Mouse (Mus musculus) heart, adult 9 months (tissue): ENCODE results near the gene Mdm2.
A peak's percentile ranks its signal among the peaks of the same experiment; 100 is the strongest.
"Not testable (repeated sequence)": the region's sequence is repeated elsewhere in the genome, so short reads cannot be mapped to it uniquely, and the experiment has no call there.

Experiments
- DNase-seq, 2 experiments: peaks; one replicate each; pipeline ENCODE4 v3.0.0; 2022; ENCODE audit warnings: low spot score in 2 of 2

The Mdm2 gene

DNA sequence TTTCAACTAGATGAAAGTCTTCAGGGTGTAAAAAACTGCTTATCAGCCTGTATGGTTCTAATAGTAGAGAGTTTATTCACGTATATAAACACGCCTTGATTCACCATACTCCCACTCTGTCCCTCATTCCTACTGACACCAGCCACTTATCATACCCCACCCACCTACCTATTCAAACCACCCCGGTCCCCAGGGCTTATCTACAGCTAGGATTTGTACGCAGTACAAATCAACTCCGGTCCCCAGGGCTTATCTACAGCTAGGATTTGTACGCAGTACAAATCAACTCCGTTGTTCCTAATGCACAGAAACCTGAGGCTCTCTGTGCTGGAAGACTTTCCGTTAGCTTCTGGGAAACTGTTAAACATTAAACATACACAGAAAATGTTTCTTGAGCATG is 23.1 kb upstream of the Mdm2 start:
- not testable (repeated sequence) for DNase-seq

DNA sequence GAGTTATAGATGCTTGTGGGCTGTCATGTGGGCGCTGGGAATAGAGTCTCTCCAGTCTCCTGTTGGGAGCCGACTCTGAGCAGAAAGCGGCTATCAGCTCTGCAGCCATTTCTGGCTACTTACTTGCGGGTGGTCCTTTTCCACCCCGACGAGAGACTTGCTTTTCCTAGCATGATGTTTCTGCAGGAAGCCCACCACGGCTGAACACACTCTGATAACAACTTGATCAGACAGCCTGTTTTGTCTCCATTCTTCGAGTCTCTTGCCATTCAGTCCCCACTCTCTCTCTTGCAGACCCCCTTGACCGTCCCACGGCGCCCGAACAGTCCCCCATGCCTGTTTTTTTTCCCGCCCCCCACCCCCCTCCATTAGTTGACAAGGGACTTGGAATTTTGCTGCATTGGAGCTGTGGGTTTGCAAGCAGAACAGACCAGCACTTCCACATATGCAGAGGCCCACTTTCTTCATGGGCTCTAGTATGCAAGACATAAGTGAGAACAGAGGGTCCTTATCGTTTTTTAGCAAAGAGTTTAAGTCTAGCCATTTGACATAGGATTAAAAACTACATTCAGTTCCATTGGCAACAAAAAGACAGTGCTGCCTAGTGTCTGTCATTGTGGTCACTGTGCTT is 22.5 kb upstream of the Mdm2 start:
- DNase-seq: no peak

DNA sequence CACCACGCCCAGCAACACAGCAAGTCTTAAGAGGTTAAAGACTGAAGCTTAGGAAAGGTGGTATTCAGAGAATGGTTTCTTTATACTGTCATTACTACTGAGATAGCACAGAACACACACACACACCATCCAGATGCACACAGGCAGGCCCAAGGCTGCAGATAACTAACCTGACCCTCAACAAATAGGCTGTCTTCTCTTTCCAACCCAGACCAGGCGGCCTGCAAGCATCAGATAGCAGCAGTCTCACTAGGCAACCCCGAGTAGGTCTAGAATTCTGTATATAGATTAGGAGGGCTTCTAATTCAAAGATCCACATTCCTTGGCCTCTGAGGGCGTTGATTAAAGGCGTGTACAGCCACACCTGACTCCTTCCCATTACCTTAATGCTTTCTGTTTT is 21.6 kb upstream of the Mdm2 start:
- DNase-seq: no peak

DNA sequence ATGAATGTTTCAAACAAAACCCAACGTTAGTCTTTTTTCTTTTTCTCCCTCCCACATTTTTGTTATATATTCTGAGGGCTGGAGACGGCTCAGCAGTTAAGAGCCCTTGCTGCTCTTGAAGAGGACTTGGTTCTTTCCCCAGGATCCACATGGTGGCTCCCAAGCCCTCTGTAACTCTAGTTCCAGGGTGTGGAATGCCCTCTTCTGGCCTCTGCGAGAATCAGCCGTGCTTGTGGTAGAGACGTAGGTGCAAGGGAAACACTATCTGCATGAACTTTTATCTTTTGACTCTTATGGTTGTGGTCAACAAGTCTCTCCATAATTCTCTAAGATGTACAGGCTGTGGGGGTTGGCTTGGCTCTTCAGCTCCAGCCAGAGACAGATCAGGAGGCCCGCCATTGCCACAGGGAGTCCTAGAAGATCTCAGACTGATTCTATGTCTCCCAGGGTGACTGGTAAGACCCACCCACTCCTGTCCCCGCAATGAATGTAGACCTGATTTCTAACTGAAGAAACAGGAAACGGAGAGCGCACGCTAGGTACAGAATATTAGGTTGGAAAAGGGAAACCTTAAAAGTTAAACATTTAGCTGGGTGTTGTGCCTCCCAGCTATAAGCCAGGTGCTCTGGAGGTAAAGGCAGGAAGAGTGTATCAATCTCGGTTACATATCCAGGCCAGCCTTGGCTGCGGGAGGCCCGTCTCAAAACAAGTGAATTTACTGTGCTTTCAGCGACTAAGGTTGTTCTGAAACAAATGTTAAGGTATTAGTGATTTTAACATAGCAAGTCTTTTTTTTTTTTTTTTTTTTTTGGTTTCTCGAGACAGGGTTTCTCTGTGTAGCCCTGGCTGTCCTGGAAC is 20.9 kb upstream of the Mdm2 start:
- DNase-seq: peak in 1 of 2 experiments; percentile 54

DNA sequence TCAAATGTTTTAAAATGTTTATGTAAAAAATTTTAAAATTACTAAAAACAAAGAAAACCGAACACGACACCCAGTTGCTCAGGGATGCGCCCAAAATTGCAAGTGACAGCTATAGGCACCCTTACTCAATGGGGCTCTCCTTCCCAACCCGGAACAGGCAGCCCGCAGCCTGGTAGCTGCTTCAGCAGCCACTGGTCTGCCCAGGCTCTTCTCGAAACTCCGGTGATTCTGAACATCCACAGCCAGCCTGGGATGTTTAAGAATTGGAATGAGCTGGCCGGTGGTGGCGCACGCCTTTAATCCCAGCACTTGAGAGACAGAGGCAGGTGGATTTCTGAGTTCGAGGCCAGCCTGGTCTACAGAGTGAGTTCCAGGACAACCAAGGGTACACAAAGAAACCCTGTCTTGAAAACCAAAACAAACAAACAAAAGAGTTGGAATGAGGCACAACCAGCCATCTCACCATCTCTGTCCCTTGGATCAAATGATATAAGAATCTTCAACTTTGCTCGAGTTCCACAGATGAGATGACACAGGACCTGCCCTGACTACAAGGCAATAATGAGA is 20.2 kb upstream of the Mdm2 start:
- no peak for DNase-seq

DNA sequence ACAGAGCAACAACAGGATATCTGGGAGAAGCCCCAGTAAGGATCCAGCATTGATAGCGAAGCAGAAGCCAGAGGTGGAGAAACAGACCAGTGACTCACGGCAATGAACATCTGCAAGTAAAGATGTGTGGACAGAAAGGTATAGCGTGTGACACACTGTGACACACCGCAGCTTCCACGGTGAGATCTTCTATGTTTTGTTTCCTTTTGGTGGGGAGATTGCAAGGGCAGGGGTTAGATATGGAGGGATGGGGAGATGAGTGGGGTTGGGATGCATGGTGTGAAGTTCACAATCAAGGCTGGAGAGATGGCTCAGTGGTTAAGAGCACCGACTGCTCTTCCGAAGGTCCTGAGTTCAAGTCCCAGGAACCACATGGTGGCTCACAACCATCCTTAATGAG is 19.6 kb upstream of the Mdm2 start:
- no peak for DNase-seq

DNA sequence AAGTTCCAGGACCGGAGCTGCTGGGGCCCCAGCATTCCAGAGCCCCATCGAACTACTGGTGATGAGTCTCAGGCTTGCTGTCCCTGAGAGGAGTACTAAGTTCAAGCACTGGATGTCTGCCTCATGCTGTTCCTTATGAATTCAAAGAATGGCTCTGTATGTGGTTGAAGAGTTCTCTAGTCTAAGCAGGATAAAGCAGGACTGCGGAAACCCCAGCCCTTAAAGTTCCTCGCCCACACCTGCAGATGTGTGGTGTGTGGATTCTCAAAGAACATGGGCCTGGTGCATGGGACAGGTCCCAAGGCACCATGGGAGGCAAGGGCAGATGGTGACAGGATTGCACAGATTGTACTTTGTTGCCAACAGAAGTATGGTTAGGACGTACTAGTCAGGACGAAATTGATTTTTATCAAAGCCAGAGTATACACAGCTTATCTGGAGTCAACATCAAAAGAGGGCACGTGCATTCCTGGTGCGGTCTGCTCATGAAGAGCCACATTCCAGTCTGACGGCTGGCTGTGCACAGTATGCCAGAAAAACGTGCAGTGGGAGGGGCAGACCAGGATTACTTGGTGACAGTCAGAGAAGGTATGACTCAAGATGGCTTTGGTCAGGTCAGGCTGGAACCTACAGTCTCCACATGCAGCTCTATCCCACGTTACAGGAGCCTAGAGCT is 18.7 kb upstream of the Mdm2 start:
- no peak for DNase-seq

DNA sequence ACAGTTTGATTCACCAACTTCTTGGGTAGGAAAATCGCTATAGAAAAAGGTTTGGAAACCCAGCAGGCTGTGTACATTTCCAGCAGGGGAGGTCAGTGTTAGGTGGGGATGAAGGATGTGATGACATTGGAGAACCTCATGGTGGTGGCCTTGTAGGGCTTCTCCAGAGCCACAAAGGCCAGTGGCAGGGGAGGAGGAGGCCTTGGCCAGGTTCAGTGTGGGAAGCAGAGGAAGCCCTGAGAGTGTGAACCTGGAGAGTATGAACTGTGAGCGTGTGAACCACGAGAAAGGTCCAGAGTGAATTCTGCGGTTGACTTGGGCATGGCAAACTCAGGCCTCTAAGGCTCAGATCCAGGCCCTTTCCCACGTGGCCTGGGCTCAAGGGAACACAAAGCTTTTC is 18.0 kb upstream of the Mdm2 start:
- no peak for DNase-seq

DNA sequence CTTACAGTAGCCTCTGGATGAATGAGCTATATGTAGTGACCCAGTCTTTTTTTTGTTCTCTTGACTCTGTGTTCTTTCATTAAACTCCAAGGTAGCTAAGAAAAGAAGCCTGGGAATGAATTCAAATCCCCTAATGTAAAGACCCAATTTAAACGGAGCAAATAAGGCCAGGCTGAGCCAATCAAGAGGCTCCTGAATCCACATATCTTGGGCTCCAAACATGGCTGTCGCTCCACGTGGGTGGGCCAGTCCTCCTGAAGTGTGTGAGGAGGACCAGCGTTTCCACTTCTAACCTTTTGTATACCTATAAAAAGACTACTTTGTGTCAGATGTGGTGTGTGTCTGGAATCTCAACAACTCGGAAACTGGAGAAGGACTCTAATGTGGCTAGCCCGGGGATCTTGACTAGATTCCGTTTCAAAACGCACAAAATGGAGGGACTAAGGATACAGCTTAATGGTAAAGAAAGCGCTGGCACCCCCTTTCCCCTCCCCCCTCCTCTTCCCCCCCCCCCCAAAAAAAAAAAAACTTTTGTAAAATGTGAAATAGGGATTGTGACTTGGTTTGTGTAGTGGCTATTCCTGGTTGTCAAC is 17.1 kb upstream of the Mdm2 start:
- no peak for DNase-seq

DNA sequence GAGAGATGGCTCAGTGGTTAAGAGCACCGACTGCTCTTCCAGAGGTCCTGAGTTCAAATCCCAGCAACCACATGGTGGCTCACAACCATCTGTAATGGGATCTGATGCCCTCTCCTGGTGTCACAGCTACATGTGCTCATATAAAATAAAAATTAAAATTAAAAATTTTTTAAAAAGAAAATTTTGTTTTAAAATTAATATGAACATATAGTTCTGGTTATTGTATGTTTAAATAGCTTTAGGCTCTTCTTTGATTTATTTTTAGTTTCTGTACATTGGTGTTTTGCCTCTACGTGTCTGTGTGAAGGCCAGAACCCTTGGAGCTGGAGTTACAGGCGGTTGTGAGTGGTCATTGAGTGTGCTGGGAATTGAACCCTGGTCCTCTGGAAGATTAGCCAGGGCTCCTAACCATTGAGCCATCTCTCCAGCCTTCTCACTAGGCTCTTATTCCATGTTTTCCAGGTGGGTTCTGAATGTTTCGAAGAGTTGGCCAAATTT is 16.4 kb upstream of the Mdm2 start:
- DNase-seq: no peak

DNA sequence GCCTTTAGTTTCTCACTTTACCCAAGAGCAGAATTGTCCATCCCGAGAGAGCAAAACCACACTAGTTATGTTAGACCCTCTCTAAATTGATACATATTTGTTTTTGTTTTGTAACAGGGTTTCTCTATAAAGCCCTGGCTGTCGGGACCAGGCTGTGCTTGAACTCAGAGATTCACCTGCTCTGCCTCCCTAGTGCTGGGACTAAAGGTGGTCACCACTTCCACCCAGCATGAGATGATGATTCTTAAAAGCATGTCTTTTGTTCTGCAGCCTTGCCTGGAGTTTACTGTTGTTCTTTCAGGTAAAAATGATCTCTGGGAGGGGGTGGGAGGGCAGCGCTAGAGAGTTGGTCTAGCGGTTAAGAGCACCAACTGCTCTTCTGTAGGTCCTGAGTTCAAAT is 15.8 kb upstream of the Mdm2 start:
- DNase-seq: no peak

DNA sequence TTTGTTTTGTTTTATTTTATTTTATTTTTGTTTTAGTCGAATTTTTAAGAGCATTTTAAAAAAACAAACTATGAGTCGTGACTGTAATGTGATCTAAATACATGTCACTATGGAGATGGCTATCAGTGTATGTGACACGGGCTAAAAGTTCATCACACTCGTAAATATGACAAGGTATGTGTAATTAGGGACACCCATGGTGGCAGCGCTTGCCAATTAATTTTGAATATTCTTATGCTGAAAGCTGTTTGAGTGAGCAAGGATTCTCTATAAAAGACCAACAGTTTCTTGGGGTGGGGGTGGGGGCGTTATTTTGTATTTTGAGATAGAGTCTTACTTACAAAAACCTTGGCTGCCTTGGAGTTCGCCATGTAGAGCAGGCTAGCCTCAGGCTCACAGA is 15.1 kb upstream of the Mdm2 start:
- DNase-seq: no peak

DNA sequence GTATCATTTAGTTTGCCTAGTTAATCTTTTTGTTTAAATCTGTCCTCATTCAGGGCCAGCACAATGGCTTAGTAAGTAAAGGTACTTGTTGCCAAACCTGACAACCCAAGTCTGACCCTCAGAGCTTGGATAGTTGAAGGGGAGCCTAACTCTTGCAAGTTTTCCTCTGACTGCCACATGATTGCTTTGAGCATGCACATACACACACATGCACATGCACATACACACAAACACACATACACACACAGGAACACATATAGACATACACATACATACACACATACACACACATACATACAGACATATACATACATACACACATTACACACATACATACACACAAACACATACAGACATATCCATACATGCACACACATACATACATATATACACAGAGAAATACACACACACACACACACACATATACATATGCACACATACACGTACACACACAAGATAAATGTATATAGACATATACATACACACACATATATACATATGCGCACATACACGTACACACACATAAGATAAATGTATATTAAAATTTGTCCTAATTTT is 14.3 kb upstream of the Mdm2 start:
- DNase-seq: no peak

DNA sequence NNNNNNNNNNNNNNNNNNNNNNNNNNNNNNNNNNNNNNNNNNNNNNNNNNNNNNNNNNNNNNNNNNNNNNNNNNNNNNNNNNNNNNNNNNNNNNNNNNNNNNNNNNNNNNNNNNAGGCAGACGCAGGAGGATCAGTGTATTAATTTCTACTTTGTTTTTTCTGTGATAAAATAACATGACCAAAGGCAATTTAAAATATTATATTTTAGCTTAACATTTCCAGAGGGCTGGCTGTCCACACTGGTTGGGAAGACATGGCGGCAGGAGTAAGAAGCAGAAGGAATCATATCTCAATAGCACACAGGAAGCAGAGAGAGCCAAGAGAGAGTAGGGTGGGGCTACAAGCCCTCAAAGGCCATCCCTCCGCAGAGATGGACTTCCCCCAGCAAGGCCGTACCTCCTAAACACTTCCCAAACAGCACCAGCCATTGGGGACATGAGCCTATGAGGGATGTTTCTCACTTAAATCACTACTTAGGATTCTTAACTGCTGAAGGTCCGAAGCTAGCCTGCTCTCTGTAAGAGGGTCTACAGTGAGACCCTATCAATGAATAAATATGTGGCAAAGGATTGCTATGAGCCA is 13.7 kb upstream of the Mdm2 start:
- DNase-seq: no peak

DNA sequence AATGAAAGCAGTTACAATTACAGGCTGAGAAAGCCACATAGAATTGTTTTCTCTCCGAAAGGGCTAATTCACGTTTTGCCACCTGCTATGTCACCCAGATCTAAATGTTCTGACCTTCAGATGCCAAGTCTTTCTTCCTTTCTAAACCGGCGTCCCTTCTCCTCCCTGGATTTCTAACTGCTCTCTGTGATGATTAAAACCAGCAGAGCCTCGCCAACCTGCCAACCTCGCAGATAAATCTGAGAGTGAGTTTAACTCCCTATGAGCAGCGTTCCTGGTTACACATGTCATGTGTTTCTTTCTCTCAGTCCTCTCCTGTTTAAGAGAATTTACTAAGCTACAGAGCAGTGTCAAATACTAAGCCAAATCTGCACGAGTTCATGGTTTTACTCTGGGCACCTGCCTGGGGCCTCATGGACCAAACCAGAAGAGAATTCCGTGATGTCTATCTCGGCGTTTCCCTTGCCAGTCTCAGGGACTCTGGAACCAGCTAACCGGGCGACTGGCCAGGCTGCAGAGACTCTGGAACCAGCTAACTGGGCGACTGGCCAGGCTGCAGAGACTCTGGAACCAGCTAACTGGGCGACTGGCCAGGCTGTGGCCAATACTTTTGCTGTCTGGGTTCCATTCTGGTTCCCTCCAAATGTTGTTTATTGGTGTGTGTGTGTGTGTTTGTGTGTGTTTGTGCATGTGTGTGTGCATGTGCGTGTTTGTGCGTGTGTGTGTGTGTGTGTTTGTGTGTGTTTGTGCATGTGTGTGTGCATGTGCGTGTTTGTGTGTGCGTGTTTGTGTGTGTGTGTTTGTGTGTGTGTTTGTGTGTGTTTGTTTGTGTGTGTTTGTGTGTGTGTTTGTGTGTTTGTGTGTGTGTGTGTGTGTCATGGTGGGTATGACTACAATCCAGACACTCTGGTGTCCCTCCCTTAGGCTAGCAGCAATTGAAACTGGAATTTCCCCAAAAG is 7.9 kb upstream of the Mdm2 start:
- DNase-seq: peak in 1 of 2 experiments; percentile 52

DNA sequence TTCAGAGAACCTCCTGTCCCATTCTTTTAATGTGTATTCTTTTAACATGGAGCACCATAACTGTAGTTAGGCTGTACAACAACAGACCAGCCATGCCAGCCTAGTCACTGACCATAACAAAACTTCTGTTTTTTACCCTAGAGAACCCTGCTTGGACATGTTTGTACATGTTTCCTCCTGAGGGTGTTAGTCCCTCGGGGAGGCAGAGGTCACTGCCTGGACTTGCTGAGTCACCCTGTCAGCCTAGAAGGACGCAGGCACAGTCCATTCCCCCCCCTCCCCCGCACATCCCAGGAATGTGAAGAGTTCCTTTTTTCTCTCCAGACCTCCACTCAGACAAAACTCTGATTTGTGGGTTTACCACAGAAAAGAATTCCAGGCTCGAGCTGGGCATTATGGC is 7.0 kb upstream of the Mdm2 start:
- peak; percentile 52 to 63 for DNase-seq

DNA sequence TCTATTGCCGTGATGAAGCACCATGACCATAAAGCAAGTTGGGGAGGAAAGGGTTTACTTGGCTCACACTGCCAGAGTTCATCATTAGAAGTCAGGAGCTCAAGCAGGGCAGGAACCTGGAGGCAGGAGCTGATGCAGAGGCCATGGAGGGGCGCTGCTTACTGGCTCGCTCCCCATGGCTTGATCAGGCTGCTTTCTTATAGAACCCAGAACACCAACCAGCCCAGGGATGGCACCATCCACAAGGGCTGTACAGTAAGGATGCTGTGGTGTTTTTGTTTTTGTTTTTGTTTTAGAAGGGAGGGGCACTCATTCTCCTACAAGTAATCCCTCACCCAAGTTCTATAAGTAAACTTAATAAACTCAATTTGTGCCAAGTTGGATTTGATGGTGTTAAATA is 6.1 kb upstream of the Mdm2 start:
- DNase-seq: no peak

DNA sequence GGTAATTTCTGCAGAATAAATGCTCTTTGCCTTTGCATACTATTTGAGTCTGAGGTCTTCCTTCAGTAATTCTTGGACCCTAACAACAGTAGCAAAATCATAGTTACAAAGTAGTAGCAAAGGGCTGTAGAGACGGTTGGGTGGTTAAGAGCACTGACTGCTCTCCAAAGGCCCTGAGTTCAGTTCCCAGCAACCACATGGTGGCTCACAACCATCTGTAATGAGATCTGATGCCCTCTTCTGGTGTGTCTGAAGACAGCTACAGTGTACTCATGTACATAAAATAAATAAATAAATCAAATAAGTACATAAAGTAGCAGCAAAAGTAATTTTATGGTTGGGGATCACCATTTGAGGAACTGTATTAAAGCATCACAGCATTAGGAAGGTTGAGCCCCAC is 5.1 kb upstream of the Mdm2 start:
- not testable (repeated sequence) for DNase-seq

DNA sequence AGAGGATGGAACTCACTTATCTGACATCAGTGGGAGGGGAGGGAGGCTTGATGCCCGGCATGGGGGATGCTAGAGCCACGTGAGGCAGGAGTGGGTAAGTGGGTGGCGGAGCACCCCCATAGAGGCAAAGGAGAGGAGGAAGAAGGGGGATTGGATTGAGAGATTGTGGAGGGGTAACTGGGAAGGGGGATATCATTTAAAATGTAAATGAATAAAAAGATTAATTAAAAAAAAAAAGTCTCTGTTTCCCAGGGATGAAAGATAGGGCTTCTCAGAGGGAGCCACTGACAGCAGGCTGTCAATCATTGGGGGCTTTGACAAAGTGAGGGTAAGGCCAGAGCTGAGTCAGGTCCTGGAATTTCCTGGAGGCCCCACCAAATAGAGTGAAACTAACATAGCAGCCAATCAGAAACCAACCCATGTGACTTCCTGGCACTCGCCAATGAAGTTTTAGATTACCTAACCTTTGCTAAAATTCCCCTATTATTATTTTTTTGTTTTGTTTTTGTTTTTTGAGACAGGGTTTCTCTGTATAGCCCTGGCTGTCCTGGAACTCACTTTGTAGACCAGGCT is 4.5 kb upstream of the Mdm2 start:
- DNase-seq: no peak

DNA sequence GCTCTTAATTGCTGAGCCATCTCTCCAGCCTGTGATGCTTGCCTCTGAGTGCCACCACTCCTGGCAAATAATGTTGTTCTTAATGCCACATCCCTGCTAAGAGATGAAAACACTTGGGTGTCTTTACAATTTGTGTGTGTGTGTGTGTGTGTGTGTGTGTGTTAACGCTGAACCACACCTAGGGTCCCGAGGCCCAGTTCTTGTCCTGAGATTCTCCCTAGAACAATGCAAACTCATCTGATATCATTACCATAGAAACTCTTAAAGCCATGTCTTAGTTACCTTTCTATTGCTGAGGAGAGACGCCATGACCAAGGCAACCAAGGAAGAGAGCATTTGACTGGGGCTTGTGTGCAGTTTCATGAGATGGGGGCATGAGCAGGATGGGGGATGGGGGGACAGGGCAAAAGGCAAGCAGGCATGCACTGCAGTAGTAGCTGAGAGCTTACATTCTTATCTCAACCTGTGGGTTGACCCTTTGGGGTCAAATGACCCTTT is 3.5 kb upstream of the Mdm2 start:
- no peak for DNase-seq
